Mouse (Mus musculus) C2C12 (cell line): ENCODE results near the gene Grb14. TPM values are rescaled to one million over a fixed set of nuclear protein-coding genes. Genes with fewer than 3 reads are reported as not detected.

Experiments
- H3K27me3 ChIP-seq: one replicate; pipeline ENCODE4 v1.6.1; 2011; ENCODE audit not compliant: control insufficient read depth, insufficient read depth, insufficient read length
- H3K36me3 ChIP-seq: one replicate; pipeline ENCODE4 v1.6.1; 2011; ENCODE audit not compliant: control insufficient read depth, insufficient read depth
- H3K4me3 ChIP-seq: one replicate; pipeline ENCODE4 v1.5.1; 2011; ENCODE audit warnings: mild to moderate bottlenecking, control low read depth; ENCODE audit not compliant: poor library complexity, insufficient read depth, severe bottlenecking
- H3K79me2 ChIP-seq: one replicate; pipeline ENCODE4 v1.6.1; 2011; ENCODE audit not compliant: control insufficient read depth, insufficient read depth
- H3K79me3 ChIP-seq: one replicate; pipeline ENCODE4 v1.6.1; 2011; ENCODE audit warnings: low read depth, control low read depth
- H3ac ChIP-seq: one replicate; pipeline ENCODE3; 2011; ENCODE audit warnings: low read depth; ENCODE audit not compliant: control insufficient read depth, insufficient read length
- CEBPB ChIP-seq: IDR thresholded peaks from one replicate; pipeline ENCODE4 v1.6.1; 2011; ENCODE audit warnings: low read depth, mild to moderate bottlenecking, control low read depth, moderate library complexity
- CTCF ChIP-seq: IDR thresholded peaks from one replicate; pipeline ENCODE4 v1.5.1; 2011; ENCODE audit not compliant: control insufficient read depth, insufficient read depth, insufficient read length
- FOSL1 ChIP-seq: IDR thresholded peaks from one replicate; pipeline ENCODE4 v1.8.0; 2011; ENCODE audit warnings: mild to moderate bottlenecking, low read length; ENCODE audit not compliant: poor library complexity, insufficient read depth, severe bottlenecking
- MAX ChIP-seq: IDR thresholded peaks from one replicate; pipeline ENCODE4 v1.6.1; 2011; ENCODE audit warnings: mild to moderate bottlenecking, control low read depth
- MYOD1 ChIP-seq: IDR thresholded peaks from one replicate; pipeline ENCODE4 v1.6.1; 2011; ENCODE audit warnings: low read depth; ENCODE audit not compliant: control insufficient read depth, insufficient read length
- MYOG ChIP-seq: IDR thresholded peaks from one replicate; pipeline ENCODE4 v1.6.1; 2011; ENCODE audit not compliant: control insufficient read depth, insufficient read length; ENCODE audit errors: extremely low read depth
- USF1 ChIP-seq: IDR thresholded peaks from one replicate; pipeline ENCODE4 v1.6.1; 2011; ENCODE audit warnings: low read depth, mild to moderate bottlenecking, control low read depth, moderate library complexity
- polyA plus RNA-seq: library from polyadenylated mRNA; unstranded; fragments of >200 nt; fragmentation: generic; extraction: Trizol; gene quantifications from one replicate; pipeline ENCODE4 v1.2.1, GENCODE M21; 2012; ENCODE audit warnings: missing spikeins

Gene Grb14
- polyA plus RNA-seq, 1 experiment, result 0.32 TPM

DNA sequence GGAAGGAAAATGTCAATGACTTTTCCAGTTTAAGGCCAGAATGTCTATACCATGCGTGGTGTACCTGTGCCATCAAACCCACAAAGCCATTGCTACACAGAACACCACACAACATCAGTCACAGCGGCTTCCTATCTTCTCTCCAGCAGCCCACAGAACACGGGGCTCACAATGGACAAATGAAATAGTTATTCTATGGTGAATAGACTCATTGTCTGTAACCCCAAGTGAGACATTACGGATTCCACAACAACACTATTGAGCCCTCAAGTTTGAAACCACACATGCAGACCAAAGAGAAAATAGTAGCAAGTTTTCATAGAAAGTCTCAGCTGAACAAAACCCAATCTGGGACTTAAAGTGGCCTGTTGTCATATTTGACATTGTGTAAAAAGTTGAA, 62.6 kb downstream of the Grb14 start:
- Histone ChIP-seq H3K79me3 (no peaks in the 10 kb centered on the region), H3ac (no peak overlapping the region)
- TF ChIP-seq FOSL1 (no peak), CEBPB (no peak), MYOD1 (no peak), MAX (no peak), CTCF (no peak), MYOG (no peak), USF1 (no peak)

GRCm38 (mm10) chr2:64961381-64961780, 63.4 kb downstream of the Grb14 start:
- Histone ChIP-seq H3K27me3 (no peaks in the 10 kb centered on the region), H3K36me3 (no peaks in the 10 kb centered on the region)

More for the DNA sequence above, 62.6 kb downstream of the Grb14 start:
- Histone ChIP-seq H3K27me3 (no peaks in the 10 kb centered on the region), H3K79me2 (no peaks in the 10 kb centered on the region), H3K36me3 (no peaks in the 10 kb centered on the region), H3K4me3 (no peak overlapping the region)

GRCm38 (mm10) chr2:64959657-64960056, 65.1 kb downstream of the Grb14 start:
- Histone ChIP-seq H3K79me3 (no peaks in the 10 kb centered on the region), H3K27me3 (no peaks in the 10 kb centered on the region), H3K79me2 (no peaks in the 10 kb centered on the region), H3ac (no peak overlapping the region), H3K36me3 (no peaks in the 10 kb centered on the region), H3K4me3 (no peak overlapping the region)
- no peak for TF ChIP-seq CTCF
- TF ChIP-seq MYOG, result no peak

More at GRCm38 (mm10) chr2:64961381-64961780, 63.4 kb downstream of the Grb14 start:
- Histone ChIP-seq H3K79me3 (no peaks in the 10 kb centered on the region), H3K79me2 (no peaks in the 10 kb centered on the region), H3K4me3 (no peak overlapping the region), H3ac (no peak overlapping the region)
- TF ChIP-seq MYOG, result no peak
- no peak for TF ChIP-seq USF1
- TF ChIP-seq CEBPB, result no peak
- no peak for TF ChIP-seq FOSL1
- no peak for TF ChIP-seq MAX
- TF ChIP-seq MYOD1, result no peak
- TF ChIP-seq CTCF, result no peak

DNA sequence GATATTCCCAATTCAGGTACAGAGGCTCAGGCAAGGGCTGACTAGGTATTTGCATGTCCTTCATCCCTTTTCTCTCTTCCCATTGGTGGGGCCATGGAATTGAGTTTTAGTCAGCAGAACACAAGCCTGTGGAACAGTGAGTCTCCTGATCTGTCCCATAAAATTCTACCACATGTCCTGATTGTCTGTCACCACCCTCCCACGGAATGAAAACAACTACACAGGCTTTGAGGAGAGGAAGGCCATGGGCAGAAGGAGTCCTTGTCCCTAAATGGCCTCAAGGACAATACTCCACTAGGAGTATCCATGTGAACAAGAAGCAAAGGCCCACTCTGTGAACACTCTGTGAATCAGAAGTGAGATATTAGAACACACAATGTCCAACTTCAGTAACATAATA, 69.3 kb downstream of the Grb14 start:
- Histone ChIP-seq H3K79me2 (no peaks in the 10 kb centered on the region), H3K36me3 (no peaks in the 10 kb centered on the region), H3K27me3 (no peaks in the 10 kb centered on the region), H3ac (no peak overlapping the region), H3K4me3 (no peak overlapping the region), H3K79me3 (no peaks in the 10 kb centered on the region)
- no peak for TF ChIP-seq MAX
- no peak for TF ChIP-seq CTCF
- TF ChIP-seq CEBPB, result no peak
- TF ChIP-seq FOSL1, result no peak
- TF ChIP-seq USF1, result no peak
- no peak for TF ChIP-seq MYOD1
- TF ChIP-seq MYOG, result no peak

DNA sequence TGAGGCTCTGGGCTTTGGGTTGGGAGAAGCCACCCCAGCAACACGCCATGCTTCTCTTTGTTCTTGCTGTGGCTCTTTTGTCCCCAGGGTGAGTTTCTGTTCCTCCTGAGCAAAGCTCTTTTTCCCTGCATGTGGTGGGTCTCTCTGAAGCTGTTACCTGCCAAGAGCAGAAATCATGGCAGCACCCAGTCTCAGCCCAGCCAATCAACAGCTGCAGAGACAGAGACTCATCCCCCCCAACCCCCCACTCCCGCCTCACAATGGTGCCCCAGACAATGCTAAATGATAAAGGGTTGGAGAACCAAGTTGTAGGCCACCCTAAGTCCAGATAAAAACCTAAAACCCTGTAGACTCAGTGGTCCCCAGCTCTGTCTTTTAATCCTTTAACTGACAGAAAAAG, 75.6 kb downstream of the Grb14 start:
- no peak for TF ChIP-seq FOSL1
- no peak for TF ChIP-seq MYOD1
- no peak for TF ChIP-seq CTCF
- no peak for TF ChIP-seq MYOG
- TF ChIP-seq CEBPB, result no peak
- TF ChIP-seq MAX, result no peak
- no peak for TF ChIP-seq USF1

GRCm38 (mm10) chr2:64948418-64949169, 76.2 kb downstream of the Grb14 start:
- no peaks in the 10 kb centered on the region for H3K36me3 ChIP-seq

More for the DNA sequence above, 75.6 kb downstream of the Grb14 start:
- no peaks in the 10 kb centered on the region for H3K27me3 ChIP-seq
- H3ac ChIP-seq, result no peak overlapping the region
- H3K4me3 ChIP-seq, result no peak overlapping the region
- no peaks in the 10 kb centered on the region for H3K79me2 ChIP-seq
- H3K36me3 ChIP-seq, result no peaks in the 10 kb centered on the region
- no peaks in the 10 kb centered on the region for H3K79me3 ChIP-seq

More at GRCm38 (mm10) chr2:64948418-64949169, 76.2 kb downstream of the Grb14 start:
- no peaks in the 10 kb centered on the region for H3K79me2 ChIP-seq
- H3K4me3 ChIP-seq, result no peak overlapping the region
- no peaks in the 10 kb centered on the region for H3K27me3 ChIP-seq
- no peak overlapping the region for H3ac ChIP-seq
- H3K79me3 ChIP-seq, result no peaks in the 10 kb centered on the region
- no peak for TF ChIP-seq MAX
- TF ChIP-seq FOSL1, result no peak
- peak; percentile 28 for TF ChIP-seq CTCF
- TF ChIP-seq CEBPB, result no peak
- TF ChIP-seq MYOG, result no peak
- TF ChIP-seq MYOD1, result no peak
